Mouse (Mus musculus): ENCODE data around the gene Ugt1a9.

GRCm38 (mm10) chr1:88105656-88106055, 35.1 kb downstream of the Ugt1a9 start:
- TF ChIP-seq CTCF (IDR thresholded peaks at IDR 0.05; ENCODE audit: low read depth, low read length) (no peak), GATA1 (IDR thresholded peaks at IDR 0.05; ENCODE audit: borderline replicate concordance, low read length) (no peak), TAL1 (conservative IDR thresholded peaks at IDR 0.05; ENCODE audit: low read depth, low read length) (no peak), GATA2 (IDR thresholded peaks at IDR 0.05; ENCODE audit: borderline replicate concordance, low read depth, low read length) (no peak)
